Mouse (Mus musculus): ENCODE measurements around the gene Pias3.
A peak's percentile ranks its signal among the peaks of the same experiment; 100 is the strongest.
"Not testable (repeated sequence)": the region's sequence is repeated elsewhere in the genome, so short reads cannot be mapped to it uniquely, and the experiment has no call there.

The Pias3 gene

DNA sequence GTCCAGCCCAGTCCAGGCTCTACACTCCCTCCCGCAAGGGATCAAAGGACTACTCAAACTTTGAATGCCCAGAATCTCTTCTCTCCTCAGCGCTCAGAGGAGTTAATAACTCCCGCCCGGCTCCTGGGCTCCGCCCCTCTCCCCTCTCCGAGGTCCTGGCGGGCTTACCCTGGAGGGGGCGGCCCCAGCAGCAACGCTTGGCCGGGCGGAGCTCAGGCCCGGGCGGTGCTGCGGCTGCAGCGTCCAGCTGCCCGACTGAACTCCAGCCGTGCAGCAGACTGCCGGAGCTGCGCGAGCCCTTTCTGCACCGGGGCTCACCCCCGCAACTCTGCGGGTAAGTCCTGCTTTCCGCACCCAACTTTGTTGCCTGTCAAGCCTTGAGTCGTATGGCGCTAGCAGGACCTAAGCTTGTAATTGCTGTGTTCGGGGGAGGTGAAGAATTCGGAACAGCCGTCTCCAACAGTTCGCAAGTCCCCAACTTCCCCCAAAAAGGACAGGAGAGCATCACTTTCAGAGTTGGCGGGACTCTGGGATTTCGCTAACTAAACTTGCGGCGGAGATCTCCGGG is at the start of gene Pias3:
Gene Pias3 (plus strand): TSS at position 187 of the 568 bp plus-strand sequence.
- DNase-seq (ENCODE audit: low spot score) = peak; percentile 56

DNA sequence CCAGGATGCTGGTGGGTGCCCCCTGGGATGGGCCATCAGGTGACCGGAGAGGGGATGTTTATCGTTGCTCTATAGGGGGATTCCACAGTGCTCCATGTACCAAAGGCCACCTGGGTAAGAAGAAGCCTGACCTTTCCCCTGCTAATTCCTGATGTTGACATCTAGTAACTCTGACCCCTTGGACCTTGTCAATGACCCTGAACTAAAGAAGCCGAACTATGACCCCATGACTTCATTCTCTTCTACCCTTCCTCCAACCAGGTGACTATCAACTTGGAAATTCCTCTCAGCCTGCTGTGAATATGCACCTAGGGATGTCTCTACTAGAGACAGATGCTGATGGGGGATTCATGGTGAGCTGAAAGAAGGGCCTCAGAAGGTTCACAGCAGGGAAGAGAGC is 48.8 kb upstream of the Pias3 start:
- DNase-seq (ENCODE audit: low spot score) = no peak

DNA sequence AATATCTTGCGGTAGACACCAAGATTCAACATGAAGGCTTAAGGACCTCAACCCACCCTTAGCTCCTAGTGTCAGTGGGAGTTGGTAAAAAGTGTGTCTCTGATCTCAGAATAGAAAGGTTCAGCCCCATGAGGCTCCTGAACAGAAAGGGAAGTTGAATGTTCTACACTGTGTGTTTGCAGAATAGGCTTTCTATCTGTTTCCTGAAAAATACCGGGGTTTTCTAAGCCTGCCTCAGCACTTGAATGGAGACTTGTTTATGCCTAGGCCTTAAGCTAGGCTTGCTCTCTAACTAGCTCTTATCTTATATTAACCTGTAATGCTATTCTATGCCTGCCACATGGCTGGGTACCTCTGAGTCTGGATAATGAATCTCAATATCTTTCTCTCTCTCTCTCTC is 35.3 kb upstream of the Pias3 start:
- no peak for DNase-seq (ENCODE audit: low spot score)

DNA sequence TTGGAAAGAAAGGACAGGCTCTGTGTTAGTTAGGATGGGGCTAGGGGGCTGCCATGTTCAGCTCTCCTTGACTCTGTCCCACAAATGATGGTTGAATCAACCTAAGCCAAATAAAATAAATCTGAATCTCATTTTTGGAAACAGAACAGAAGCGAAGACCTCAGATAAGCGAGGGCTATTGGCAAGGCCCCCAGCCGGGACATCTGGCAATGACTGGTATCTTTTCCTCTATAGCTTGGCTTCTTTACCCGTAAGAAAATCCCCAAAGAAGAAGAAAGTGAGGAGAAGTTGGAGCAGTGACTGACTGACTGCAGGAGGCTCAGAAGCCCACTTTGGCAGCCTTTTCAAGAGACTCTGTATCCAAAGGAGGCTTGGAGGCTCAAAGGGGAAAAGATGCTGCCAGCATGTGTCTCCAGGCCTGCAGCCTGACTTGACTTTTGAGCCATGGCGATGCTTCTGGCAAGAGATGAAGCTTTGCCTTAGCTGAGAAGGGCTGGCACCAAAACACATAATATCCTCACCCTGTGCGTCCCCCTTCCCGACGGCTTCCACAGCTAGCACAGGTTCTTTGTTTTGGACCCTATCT is 33.4 kb upstream of the Pias3 start:
- no peak for DNase-seq (ENCODE audit: low spot score)

DNA sequence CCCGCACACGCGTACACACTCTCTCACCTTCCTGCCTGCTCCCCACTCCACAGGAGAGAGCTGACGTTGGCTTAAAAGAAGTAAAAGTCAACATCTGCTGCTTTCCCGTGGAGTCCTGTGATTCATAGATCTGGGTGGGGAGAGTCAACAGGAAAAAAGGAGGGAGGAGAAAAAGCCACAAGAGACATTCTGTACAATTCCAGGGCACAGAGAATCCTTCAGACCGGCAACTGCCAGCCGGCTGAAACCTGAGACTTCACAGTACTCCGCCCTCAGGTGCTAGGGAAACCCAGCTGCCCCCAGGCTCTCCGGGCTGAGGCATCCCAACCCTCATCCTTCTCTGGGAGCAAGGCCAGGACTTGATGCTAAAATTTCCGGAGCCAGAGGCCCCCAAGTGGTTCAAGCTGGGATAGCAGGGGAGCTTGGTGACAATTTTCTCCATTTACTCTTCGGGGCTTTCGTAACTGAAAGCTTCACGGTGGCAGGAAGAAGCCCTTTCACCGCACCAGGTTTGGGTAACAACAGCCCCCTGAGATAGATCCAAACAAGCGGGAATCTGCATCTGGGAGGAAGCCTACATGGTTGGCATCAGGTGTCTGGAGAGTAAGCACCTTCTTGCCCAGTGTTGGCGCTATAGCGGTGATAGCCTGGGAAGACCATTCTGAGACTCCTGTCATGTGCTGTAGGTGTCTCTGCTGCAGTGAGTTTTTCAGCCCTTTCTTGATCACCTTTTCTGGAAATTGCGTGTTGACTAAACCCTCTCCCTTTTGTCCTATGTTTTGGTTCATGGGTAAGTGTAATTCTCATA is 32.5 kb upstream of the Pias3 start:
- peak; percentile 88 for DNase-seq (ENCODE audit: low spot score)

DNA sequence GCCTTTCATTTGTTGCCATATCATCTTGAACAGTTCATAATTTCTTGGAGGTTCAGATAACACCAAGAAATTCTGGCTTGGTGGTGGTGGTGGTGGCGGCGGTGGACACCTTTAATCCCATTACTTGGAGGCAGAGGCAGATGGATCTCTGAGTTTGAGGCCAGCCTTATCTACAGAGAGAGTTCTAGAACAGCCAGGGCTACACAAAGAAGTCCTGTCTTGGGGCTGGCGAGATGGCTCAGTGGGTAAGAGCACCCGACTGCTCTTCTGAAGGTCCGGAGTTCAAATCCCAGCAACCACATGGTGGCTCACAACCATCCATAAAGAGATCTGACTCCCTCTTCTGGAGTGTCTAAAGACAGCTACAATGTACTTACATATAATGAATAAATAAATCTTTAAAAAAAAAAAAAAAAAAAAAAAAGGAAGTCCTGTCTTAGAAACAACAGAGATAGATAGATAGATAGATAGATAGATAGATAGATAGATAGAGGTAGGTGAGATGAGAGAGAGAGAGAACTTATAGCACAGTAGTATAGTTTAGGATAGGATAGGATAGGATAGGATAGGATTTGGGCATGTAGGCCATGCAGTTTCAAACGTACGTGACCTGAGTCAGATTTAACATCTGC is 30.3 kb upstream of the Pias3 start:
- DNase-seq (ENCODE audit: low spot score) = not testable (repeated sequence)

DNA sequence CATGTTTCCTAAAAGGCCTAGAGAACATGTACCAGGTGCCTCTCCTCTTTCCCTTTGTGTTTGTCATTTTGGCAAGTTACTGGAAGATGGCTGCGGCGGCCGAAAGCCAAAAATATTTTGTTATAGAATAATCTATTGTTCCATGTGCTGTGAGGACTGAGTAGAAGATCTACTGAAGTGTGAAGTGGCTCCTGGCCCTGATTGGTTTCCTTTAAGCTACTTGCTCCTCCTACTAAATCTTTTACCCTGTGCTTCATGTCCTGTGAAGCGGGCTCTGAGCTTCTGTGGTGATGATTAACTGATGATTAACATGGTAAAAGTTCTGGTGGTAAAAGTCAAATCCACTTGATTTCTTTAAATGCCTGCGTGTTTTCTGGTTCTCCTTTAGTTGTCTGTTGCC is 29.3 kb upstream of the Pias3 start:
- no peak for DNase-seq (ENCODE audit: low spot score)

DNA sequence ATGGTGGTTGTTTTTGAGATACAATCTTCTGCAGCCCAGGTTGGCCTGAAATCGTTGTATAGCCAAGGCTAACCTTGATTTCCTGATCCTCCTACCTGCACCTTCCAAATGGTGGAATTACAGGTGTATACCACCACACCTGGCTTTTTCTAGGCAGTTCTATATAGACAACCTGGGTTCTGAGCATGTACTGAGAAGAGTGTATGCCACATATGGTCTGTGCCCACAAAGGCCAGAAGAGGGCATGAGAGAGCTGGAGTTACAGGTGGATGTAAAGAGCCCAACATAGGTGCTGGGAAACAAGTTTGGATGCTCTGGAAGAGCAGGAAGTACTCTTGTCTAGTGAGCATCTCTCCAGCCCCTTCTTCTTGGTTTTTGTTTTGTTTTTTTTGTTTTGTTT is 28.9 kb upstream of the Pias3 start:
- DNase-seq (ENCODE audit: low spot score) = no peak

DNA sequence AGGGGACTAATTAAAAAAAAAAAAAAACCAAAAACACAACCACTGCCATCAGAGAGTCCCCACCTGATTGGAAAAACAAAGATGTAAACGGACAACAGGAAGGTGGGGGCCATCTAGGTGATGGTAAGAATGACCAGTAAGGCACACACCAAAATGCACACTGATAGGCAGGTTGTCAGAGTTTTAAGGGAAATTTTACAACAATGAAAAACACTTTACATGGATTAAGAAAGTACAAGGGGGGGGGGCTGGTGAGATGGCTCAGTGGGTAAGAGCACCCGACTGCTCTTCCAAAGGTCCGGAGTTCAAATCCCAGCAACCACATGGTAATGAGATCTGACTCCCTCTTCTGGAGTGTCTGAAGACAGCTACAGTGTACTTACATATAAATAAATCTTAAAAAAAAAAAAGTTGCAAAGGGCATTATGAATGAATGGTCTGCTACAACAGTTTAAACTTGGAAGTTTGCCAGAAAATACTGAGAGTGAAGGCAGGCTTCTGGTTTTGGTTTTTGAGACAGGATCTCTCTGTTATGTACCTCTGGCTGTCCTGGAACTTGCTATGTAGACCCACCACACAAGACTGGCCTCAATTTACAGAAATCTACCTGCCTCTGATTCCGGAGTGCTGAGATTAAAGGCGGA is 27.6 kb upstream of the Pias3 start:
- no peak for DNase-seq (ENCODE audit: low spot score)

DNA sequence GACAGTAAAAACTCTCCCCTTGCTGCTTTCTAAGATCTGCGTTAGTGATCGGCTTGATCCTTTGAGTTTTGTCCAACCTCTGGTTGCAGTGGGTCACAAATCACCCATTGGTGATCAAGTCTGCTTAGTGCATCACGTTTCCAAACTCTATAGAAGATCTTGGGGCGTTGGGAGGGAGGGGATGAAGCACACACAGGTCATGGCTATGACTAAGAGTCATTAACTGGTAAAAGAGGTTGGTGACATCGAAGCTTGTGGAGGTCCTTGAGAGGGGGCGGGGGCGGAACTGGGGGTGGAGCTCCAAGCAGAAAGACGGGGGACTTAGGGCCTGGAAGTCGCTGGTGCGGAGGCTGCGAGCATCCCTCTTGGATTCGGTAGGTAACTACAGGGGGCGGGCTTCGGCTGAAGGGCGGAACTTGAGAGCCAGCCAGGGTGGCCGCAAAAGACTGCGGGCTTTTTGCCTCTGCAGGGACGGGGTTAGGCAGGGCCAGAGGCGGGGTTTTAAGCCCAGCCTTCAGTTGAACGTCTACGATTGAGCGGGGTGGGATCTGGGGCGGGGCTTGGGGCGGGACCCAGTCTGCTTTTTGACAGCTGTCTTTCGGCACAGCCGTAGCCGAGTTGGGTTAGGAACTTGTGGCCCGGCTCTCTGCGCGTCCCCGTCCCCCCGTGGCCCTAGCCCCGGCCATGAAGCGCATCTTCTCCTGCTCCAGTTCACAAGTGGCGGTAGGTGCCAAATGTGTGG is 26.3 kb upstream of the Pias3 start, which contains the start of gene Ankrd35:
Gene Ankrd35 (plus strand): TSS at position 405 of the 742 bp plus-strand sequence.
- DNase-seq (ENCODE audit: low spot score) = peak; percentile 68

DNA sequence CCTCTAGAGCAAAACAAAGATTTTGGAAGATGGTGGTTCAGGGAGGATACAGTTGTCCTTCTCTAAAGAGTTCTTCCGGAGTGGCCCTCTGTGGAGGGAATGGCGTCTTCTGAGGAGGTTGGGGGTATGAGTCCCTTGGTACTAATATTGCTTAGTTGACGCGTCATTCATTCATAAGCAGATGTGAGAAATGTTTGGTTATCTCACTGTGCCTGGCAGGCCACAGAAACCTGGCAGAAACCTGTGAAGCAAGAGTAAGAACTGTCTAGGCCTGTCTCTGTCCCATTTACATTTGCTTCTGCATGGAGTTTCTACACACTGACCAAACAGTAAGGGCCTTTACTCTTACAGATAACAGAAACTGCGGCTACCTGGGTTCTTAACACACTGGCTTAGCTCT is 24.7 kb upstream of the Pias3 start:
- no peak for DNase-seq (ENCODE audit: low spot score)

DNA sequence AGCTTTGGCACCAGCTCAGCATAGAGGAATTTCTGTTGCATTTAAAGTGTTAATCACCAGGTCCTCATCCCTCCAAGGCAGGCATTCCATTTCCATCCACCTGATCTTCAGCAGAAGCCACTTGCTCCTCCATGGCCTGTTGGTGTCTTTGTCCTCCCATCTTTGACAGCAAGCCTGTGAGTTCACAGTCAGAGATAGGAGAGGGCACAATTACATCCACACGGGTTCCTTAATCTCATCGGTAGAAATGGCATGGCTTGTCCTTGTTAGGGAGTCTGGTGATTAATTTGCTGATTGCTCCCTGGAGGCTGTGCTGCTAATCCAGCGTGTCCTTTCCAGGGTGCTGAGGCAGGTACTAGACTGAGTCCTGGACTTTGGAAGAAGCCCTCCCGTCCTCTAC is 22.7 kb upstream of the Pias3 start:
- DNase-seq (ENCODE audit: low spot score) = no peak

DNA sequence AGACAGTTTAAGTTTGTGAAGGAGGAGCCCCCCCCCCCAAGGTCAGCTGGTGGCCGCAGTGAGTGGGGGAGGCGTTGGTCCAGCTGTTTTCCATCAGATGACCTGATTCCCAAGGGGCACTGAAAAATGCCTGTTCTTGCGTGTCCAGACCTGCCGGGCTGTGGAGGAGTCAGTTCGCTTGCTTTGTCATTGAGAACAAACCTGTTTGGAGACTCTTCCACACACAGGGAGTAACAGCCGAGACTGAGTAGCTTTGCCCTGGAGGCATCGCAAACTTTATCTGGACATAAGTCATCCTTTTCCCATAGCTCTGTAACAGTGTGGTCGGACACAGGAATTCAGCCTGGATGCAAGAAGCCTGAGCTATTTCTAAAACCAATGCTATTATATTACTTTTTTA is 21.7 kb upstream of the Pias3 start:
- DNase-seq (ENCODE audit: low spot score) = no peak

DNA sequence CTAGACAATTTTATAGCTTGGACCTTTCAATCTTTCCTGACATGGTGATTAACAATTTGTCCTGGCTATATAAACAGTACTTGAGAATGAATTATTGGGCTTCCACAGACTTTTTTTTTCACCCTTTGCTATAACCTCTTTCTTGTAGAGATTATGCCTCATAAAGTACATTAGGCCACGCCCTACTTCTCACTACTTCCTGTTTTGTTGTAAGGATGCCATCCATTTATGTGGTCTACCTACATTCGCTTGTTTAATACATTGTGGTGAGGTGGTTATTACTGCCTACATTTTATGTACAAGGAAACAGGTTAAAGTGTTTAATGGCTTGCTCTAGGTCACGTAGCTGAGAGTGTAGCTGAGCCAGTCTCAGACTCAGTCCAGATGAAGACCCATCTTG is 21.0 kb upstream of the Pias3 start:
- DNase-seq (ENCODE audit: low spot score) = no peak

DNA sequence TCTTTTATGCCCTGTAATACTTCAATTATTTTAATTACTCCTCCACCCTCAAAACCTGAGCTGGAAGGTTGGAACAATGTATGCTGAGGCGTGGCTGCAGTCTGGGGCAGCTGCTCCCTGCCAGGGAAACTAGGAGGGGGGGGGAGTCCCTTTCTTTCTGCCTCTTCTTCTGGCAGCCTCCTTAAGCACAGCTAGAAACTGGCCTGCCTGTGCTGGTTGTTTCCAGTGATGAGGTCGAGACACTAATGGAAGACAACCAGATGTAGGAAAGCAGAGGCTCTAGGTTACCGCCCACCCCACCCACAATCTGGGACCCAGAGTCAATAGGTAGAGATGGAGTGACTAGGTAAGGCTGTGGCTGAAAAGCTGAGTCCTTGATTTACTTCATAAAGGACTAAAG is 20.5 kb upstream of the Pias3 start:
- DNase-seq (ENCODE audit: low spot score) = no peak

DNA sequence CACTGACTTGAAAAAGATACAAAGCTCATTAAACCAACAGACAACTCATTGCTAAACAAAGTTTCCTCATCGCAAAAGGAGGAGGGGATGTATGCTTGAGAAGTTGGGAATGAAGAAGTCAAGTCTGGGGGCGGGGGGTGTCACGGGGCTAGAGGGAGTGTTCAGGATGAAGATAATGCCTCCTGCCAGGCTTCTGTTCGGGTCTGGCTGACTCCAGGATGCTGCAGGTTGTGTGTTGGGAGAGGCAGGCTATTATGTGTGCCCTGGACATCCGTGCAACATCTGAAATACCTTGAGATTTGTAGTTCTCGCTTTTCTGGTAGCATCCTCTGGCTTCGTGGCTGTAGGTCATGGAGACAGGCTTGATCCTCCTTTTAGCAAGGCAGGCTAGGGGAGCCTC is 17.7 kb upstream of the Pias3 start:
- DNase-seq (ENCODE audit: low spot score) = no peak

DNA sequence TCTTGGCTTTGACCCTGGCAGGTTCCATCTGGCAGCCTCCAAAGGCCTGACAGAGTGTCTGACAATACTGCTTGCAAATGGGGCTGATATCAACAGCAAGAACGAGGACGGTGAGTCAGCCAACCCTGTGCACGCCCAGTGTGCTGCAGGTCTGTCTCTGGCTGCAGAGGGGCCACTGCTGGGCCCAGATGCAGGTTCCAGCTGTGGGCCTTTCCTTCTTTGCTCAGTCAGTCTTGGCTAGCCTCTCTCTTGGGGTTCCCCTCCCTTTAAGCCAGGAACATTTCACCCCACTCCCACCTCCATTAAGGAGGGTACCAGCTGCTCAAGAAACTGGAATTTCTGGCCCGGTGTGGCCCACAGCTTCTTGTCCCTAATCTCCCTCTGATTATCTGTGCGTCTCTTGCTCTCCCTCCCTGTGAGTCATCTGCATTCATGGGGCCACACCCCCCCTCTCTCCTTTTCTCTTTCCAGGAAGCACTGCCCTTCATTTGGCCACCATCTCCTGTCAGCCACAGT is 17.0 kb upstream of the Pias3 start:
- no peak for DNase-seq (ENCODE audit: low spot score)

DNA sequence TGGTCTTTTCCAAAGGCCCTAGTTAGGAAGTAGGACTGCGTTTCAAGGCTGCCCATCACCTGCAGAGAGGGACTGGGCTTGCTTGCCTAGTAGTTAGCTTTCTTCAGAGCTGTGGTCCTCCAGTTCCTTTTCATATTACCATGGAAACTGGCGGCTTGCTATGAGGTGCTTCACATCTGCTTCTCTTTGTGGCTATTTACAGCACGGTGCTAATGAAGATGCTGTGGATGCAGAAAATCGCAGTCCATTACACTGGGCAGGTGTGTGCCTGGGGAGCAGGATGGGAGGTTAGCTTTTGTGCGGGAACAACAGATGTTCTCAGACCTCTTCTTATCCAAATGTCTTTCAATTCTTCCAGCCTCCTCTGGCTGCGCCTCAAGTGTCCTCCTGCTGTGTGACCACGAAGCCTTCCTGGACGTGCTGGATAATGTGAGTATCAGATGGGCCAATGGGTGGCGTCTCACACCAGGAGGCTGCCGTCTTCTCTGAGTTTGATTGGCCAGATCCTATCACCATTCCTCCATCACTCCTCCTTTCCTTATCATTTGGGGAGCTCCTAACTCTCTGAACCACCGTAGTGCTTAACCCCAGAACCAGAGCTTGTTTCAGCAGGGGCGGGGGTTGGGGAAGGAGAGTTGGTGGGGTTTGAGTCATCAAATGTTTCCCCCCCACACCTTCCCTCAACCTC is 15.8 kb upstream of the Pias3 start:
- no peak for DNase-seq (ENCODE audit: low spot score)

DNA sequence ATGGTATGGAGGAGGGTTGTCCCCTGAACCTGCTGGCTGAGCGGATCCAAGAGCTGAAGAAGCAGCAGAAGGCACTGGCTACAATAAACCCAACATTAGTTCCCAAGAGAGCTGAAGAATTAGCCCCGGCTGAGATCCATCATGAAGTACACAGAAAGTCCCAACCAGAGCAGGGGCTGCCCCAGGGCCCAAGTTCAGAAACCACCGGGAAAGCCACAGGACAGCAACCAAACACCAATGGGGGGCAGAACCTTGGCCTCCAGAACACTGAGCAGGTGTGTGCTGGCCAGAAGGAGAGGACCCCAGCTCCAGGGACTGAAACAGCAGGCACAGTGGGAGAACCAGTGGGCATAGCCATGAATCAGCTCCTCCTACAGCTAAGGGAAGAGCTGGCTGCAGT is 12.7 kb upstream of the Pias3 start:
- no peak for DNase-seq (ENCODE audit: low spot score)

DNA sequence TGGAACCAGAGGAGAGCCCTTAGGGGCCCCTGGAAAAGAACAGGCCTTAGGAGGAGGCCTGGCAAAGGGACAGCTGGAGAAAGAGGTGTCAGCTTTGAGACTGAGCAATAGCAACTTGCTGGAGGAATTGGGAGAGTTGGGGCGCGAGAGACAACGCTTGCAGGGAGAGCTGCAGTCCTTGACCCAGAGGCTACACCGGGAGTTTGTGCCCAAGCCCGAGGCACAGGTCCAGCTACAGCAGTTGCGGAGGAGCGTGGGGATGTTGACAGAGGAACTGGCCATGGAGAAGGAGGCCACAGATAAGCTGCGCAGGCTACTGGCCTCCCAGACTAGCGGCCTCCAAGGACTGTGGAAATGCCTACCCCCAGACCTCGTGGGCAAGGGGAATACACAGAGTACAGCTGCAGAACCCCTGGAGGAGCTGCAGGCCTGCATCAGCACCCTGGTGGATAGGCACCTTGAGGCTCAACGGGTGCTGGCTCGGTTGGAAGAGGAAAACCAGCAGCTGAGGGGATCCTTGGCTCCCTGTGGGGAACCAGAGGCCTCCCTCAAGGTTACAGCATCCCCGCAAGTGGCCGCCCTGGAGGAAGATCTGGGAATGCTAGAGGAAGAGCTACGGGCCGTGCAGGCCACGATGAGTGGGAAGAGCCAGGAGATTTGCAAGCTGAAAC is 11.9 kb upstream of the Pias3 start:
- no peak for DNase-seq (ENCODE audit: low spot score)

DNA sequence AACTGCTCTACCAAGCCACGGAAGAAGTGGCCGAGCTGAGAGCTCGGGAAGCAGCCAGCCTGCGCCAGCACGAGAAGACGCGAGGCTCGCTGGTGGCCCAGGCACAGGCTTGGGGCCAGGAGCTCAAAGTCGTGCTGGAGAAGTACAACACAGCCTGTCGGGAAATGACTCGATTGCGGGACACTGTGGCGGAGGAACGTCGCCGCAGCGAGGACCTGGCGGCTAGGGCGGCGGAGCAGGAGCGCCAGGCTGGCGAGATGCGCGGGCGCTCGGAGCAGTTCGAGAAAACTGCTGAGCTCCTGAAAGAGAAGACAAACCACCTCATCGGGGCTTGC is 11.4 kb upstream of the Pias3 start:
- DNase-seq (ENCODE audit: low spot score) = no peak
